Mouse (Mus musculus): ENCODE data around the gene Ugp2.
"Not testable (repeated sequence)": the region's sequence is repeated elsewhere in the genome, so short reads cannot be mapped to it uniquely, and the experiment has no call there.

The Ugp2 gene

DNA sequence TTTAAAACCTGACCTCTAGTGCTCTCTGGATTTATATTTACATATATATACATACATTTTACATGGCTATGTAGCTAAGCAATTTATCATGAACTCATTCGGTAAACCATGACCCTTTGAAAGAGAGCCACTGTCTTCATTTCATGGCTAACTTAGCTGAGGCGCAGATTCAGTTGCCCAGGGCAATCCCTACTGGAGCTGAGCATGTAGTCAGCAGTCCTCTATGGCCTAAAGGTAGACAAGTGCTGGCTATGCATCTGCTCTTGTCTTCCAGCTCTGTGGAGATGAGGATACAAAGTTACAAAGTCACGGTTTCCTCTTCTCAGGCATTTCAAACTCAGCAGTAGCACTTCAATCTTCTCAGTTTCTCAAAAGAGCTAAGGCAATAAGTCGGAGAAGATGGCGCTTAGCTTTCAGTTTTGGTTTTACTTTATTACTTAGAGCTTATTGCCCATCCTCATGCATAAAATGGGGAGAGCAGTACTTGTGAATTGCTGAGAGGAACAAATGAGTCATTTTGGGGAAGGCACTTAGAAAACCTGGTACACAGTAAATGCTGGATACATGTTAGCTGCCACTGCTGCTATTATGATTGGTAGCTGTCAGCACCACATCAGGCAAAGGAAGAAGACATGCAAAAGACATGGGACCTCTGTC is 38.2 kb downstream of the Ugp2 start:
- DNase-seq (ENCODE audit: low spot score) = no peak

DNA sequence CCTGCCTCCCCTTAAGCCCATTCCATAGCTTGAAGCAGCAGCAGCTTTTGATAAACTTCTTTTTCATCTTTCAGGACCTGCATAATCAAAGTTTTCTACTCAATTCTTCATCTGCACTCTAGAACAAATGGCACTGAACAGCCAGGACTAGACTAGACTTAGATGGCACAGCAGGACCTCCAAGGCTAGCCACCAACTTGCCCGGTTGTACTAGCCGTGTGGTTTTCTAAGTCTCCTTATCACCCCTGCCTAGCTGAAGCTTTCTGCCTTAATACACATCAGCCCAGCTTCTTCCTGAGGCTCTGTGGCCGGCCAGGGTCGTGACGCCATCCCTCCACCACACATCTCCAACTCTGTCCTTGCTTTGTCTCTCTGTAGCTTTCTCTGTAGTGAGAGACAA is 42.9 kb downstream of the Ugp2 start:
- DNase-seq (ENCODE audit: low spot score) = no peak

DNA sequence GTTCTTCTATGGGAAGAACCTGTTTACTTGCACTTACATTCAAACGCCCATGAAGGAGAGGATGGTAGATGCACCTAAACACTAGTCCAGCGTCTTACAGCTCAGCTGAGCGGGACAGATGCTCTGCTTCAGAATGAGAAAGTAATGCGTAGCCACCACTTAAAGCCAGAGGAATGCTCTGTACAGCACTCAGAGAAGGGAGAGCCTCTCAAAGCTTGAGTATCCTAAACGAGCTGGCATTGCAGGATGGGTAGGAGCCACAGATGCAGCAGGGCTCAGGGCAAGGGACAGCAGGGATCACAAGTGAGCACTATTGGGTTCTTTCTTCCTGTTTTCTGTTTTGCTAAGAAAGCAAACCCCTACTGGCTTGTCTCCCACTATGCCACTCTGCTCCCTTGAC is 43.5 kb downstream of the Ugp2 start:
- DNase-seq (ENCODE audit: low spot score) = peak; percentile 26

DNA sequence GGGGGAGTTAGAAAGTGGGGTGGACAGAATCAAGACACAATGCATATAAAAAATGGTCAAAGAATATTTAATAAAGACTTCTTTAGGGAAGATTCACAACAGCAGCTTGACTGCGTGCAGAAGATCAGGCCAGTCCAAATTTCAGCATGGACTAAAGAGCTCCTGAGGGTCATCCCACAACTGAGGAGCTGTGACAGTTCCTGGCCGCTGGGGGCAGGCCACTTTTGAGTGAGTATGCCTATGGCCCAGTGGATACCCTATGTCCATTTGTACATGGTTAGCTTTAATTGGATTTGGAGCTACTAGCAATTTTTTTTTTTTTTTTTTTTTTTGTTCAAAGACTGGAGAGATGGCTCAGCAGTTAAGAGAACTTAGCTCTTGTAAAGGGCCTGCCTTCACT is 44.2 kb downstream of the Ugp2 start:
- DNase-seq (ENCODE audit: low spot score) = no peak

DNA sequence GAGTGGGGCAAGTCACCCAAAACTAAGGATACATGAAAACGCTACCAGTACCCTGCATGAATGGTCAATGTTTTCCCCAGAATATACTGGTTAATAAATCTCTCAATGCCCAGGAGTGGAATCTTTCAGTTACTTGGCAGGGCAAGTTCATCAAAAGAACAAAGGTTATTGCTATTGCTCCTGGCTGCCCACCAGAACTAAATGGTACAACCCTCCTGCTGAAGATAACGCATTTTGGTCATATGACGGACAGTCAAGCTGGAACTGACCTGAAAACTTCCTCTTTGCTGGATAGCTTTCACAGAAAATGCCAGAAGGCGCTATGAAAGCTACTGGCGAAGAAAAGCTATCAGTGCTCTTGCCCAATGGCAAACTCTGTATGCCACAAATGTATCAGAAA is 45.2 kb downstream of the Ugp2 start:
- DNase-seq (ENCODE audit: low spot score) = no peak

DNA sequence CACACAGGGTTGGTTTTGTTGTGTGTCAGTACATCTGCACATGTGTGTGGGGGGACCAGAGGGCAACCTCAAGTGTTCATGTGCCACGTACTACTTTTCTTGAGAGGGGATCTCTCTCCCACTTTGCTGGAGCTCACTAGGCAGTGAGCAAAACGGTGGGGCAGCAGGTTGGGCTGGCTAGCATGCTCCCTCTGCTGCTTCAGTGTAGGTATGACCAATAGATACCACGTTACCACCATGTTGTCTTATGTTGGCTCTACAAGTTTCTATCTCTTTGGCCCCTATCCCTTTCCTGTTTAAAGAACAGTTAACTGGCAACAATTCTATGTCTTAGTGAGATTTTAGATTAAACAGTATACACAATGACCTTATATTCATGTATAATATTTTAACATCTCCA is 48.7 kb downstream of the Ugp2 start:
- DNase-seq (ENCODE audit: low spot score) = no peak

DNA sequence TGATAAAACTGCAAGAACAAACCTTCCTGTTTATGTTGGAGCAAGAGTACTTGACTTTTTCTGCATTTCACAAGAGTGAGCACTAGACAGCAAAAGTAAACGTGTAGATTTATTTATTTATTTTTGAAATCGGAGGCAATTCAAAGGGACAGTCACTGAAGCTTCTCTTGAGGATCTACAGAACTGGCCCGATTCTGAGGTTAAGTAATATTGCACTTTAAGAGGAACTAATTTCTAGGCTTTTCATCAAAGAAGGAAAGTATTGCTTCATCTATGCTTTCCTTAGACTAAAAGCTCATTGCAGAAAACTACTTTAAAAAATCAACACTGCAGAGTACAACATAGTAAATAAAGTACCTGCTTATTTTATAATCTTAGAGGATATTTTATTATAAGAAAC is 49.4 kb downstream of the Ugp2 start:
- DNase-seq (ENCODE audit: low spot score) = peak; percentile 14

DNA sequence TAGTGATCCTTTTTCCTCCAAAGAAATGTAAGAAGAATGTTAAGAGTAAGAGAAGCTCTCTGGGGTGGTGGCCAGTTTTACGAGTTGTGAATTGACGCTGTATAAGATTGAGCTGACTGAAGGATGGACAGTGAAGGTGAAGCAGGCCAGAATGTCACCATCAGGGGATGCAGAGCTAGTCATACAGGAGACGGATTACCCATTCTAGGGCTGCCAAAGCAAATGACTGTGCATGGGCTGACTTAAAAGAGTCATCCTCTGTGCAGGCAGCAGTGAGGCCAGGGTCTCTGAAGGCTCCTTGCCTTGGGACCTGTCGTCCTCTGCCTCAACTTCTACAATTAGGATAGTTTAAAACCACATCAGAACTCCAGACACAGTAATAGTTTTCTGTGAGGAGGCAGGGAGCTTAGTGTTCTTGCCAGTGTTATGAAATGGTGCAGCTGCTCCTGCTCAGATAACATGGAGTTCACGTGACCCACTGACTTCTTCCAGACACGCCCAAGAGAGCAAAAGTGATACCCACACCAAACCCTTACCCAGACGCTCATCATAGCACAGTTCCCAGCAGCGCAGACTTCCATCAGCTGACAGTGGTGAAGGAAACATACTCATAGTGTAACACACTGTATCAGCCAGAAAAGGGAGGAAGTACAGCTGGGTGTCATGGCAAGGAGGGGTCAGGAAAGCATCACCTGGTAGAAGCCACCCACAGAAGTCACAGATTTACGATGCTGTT is 56.9 kb downstream of the Ugp2 start:
- no peak for DNase-seq (ENCODE audit: low spot score)

DNA sequence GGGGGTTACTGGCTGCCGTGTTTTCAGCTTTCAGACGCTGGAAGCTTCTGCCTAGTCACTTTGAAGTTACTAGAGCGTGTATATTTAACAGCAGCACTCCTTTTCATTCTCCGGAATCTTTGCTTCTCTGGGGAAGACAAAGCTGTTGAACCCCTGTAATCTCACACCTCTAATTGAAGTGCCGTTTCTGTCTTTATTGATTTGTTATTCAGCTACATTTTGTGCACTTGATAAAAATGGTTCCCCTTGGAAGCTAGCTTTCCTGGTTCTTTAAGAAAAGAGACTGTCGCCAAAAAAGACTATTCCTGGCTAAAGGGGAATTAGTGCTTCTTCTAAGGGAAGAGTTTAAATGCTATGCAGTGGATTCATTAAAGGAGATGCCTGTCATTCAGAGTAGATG is 61.5 kb downstream of the Ugp2 start:
- DNase-seq (ENCODE audit: low spot score) = no peak

DNA sequence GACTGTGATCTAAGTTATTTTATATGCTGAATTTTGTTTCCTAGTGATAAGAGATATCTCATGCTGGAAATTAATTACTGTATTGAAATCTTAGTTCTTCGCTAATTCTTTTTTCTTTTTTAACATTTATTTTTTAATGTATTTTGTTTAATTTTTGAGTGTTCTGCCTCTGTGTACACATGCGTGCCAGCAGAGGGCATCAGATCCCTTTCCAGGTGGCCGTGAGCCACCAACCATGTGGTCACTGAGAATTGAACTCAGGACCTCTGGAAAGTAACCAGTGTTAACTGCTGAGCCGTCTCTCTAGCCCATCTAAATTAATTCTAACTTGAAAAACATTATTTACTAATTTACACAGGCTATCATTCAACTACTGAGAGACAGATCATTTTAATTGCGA is 62.9 kb downstream of the Ugp2 start:
- peak; percentile 22 for DNase-seq (ENCODE audit: low spot score)

DNA sequence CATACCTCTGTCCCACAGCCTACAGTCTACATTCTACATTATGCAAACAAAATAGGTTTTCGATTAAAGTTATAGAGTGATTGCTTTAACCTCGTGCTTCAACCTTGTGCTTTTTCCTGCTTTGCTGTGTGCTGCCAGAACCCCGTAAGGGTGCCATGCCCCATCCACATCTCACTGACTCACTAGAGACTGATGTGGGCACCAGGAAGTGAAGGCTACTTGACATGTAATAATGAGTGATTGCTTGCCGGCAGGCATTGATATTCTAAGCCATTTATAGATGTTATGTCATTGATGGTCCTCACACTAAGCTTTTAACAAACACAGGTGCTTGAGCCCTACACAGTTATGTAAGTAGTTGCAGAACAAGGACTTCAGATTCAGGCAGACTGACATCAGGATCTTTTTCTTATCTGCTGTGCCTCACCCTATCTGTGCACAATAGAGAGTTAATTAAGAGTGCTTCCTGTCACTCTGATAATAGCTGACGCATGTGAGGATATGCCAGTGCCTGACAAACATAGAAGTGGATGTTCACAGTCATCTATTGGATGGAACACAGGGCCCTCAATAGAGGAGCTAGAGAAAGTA is 63.8 kb downstream of the Ugp2 start:
- no peak for DNase-seq (ENCODE audit: low spot score)

DNA sequence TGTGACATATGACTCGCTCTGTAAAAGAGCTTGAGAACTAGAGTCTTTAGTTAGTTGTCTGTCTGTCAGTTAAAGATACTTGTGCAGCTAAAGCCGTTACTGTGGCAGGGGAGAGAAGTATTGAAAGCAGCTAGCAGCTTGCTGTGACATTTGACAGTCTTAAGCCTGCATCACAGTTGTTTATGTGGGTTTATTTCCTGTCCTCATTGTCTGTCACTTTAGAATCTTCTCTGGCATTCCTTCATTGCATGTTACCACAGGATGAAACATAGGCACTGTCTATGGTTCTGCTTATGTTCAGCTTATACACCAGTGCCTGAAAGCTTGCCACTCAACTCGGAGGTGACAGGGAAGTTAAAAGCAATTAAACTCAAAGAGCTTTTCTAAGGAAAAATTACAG is 67.4 kb downstream of the Ugp2 start:
- no peak for DNase-seq (ENCODE audit: low spot score)

DNA sequence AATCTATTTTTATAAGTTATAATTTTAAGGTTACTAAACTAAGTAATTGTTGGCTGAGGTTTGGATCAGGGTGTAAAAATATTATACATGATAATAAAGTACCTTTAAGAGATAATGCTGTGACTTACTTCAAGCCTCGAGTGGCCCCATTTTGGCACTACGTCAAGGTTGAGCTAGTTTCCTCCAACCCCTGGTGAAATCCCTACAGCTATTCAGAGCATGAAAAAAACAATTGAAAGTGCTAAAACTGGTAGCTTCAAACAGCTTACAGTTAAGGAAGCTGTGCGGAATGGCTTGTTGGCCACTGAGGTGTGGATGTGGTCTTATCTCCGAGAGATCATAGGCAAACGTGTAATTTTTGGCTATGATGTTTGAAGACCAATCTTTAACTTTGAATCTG is 75.5 kb downstream of the Ugp2 start:
- DNase-seq (ENCODE audit: low spot score) = no peak

DNA sequence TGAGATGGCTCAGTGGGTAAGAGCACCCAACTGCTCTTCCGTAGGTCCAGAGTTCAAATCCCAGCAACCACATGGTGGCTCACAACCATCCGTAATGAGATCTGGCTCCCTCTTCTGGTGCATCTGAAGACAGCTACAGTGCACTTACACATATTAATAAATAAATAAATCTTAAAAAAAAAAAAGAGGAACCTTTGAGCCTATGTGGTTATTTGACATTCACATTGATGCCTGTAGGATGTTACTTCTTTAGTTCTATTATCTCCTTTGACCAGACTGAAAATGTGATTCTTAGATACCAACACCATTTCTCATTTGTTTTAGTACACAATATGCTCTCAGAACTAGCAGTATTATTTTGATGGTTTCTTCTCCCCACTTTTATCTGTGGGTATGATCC is 82.8 kb downstream of the Ugp2 start:
- not testable (repeated sequence) for DNase-seq (ENCODE audit: low spot score)

DNA sequence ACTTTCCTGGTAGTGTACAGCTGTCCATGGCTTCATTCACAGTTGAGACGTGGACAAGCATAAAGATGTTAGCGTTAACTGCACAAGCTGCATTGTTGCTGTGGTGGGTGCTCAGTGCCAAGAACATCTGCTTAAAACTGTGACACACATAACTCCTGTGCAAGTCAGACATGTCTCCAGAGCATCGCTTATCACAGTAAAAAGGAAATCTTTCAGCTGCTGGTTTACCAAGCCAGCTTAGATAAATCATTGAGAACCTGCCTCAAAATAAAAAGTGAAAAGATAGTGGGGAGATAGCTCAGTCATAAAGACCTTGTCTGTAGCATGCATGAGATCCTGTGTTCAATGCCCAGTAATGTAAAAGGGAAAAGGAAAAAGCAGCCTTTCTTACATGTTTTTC is 84.6 kb downstream of the Ugp2 start:
- DNase-seq (ENCODE audit: low spot score) = no peak

DNA sequence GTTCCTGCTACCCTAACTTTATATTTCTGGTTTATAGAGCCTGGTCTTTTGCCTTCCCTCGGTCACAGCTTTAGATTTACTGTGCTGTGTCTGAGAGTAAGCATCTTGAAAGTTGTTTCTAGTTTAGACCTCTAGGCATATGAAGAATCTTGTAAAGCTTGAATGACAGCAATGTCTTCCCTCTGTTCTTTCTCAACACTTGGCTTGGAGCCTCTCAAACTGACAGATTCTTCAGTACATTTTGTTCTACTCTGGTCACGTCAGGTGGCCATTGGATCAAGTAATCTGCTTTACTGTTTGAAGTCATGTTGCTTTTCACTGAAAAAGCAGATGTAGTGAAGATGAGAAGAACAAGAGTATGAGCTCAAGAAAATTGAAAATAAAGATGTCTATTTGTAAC is 94.8 kb downstream of the Ugp2 start:
- DNase-seq (ENCODE audit: low spot score) = no peak

Measured in lung, postnatal 25 days (tissue).